Mouse (Mus musculus) hindbrain, postnatal 0 days (tissue): ENCODE measurements at regions not wholly inside any gene's neighbourhood (a gene's known extent, or its start where the extent isn't known, plus 50 kb on each side); places are given as distances from the start of the nearest gene placed in this dataset.

ENCODE experiments used
- ATAC-seq: fragments of 200-750 bp; cut with Nextera tagmentation; 2 replicates; pipeline ENCODE4 v1.8.0; 2017; ENCODE audit warnings: mild to moderate bottlenecking, moderate TSS enrichment, moderate library complexity
- DNase-seq: peaks from one replicate; pipeline ENCODE4 v3.0.0-alpha.2; 2015; ENCODE audit warnings: low spot score
- H3K27ac ChIP-seq: fragments of 300-500 bp; sonication (generic); 2 replicates; pipeline ENCODE4 v1.5.1; 2014; ENCODE audit warnings: mild to moderate bottlenecking
- H3K27me3 ChIP-seq: fragments of 300-500 bp; sonication (generic); 2 replicates; pipeline ENCODE4 v1.6.1; 2014; ENCODE audit warnings: low read length, mixed read lengths; ENCODE audit not compliant: insufficient read depth
- H3K36me3 ChIP-seq: fragments of 300-500 bp; sonication (generic); 2 replicates; pipeline ENCODE4 v1.6.1; 2014; ENCODE audit warnings: low read length, mixed read lengths; ENCODE audit not compliant: insufficient read depth
- H3K4me1 ChIP-seq: fragments of 300-500 bp; sonication (generic); 2 replicates; pipeline ENCODE4 v1.6.1; 2014; ENCODE audit warnings: antibody characterized with exemption, low read length, mixed read lengths; ENCODE audit not compliant: insufficient read depth
- H3K4me2 ChIP-seq: fragments of 300-500 bp; sonication (generic); 2 replicates; pipeline ENCODE4 v1.6.1; 2014; ENCODE audit warnings: low read depth, mild to moderate bottlenecking, low read length, moderate library complexity, mixed read lengths
- H3K4me3 ChIP-seq: fragments of 300-500 bp; sonication (generic); 2 replicates; pipeline ENCODE4 v1.5.1; 2014; ENCODE audit warnings: low read length
- H3K9ac ChIP-seq: fragments of 300-500 bp; sonication (generic); replicated peaks from 2 replicates; pipeline ENCODE4 v1.6.1; 2014; ENCODE audit warnings: mild to moderate bottlenecking, low read length, moderate library complexity, mixed read lengths
- H3K9me3 ChIP-seq: fragments of 300-500 bp; sonication (generic); 2 replicates; pipeline ENCODE4 v1.6.1; 2016; ENCODE audit warnings: low read length, mixed read lengths
- CTCF ChIP-seq: IDR thresholded peaks from 2 replicates; pipeline ENCODE4 v1.5.1; 2016; ENCODE audit warnings: antibody characterized with exemption, control low read depth, low read depth
- WGBS: fragments of 180-500 bp; shearing (Covaris S2); extraction: QIAGEN DNeasy Blood & Tissue Kit; methylation state at CpG from one replicate; pipeline ENCODE4 v1.1.7; 2014; 5-methylcytosine and 5-hydroxymethylcytosine counted together

GRCm38 (mm10) chr9:83254356-83254755 lies 107.9 kb upstream of the Hmgn3 start:
- TF ChIP-seq CTCF, result no peak
- ATAC-seq (no peak), DNase-seq (no peak)
- WGBS, result 92% methylated on average over 6 of the region's 6 CpGs
- Histone ChIP-seq H3K27ac (no peak overlapping the region), H3K36me3 (no peaks in the 10 kb centered on the region), H3K4me2 (no peak overlapping the region), H3K4me3 (no peak overlapping the region), H3K9ac (no peak overlapping the region), H3K9me3 (no peaks in the 10 kb centered on the region), H3K27me3 (no peaks in the 10 kb centered on the region), H3K4me1 (no peaks in the 10 kb centered on the region)

GRCm38 (mm10) chr9:83253789-83254188 lies 107.3 kb upstream of the Hmgn3 start:
- H3K36me3 ChIP-seq, result no peaks in the 10 kb centered on the region
- no peak overlapping the region for H3K27ac ChIP-seq
- H3K4me2 ChIP-seq, result no peak overlapping the region
- DNase-seq (no peak), ATAC-seq (no peak)
- H3K4me3 ChIP-seq, result no peak overlapping the region
- WGBS, result 92% methylated on average over 11 of the region's 11 CpGs
- no peaks in the 10 kb centered on the region for H3K27me3 ChIP-seq
- no peak overlapping the region for H3K9ac ChIP-seq
- H3K9me3 ChIP-seq, result no peaks in the 10 kb centered on the region
- H3K4me1 ChIP-seq, result no peaks in the 10 kb centered on the region
- no peak for TF ChIP-seq CTCF

GRCm38 (mm10) chr9:83251793-83252192 lies 105.3 kb upstream of the Hmgn3 start:
- Histone ChIP-seq H3K9me3 (no peaks in the 10 kb centered on the region), H3K27me3 (no peaks in the 10 kb centered on the region), H3K27ac (no peak overlapping the region), H3K4me2 (no peak overlapping the region), H3K36me3 (no peaks in the 10 kb centered on the region), H3K4me3 (no peak overlapping the region), H3K4me1 (no peaks in the 10 kb centered on the region), H3K9ac (no peak overlapping the region)
- DNase-seq, result no peak
- TF ChIP-seq CTCF, result no peak
- WGBS, result 67% methylated on average over 5 of the region's 5 CpGs
- no peak for ATAC-seq

- no peak for ATAC-seq
- Histone ChIP-seq H3K27ac (no peak overlapping the region), H3K36me3 (no peaks in the 10 kb centered on the region), H3K4me3 (no peak overlapping the region), H3K4me2 (no peak overlapping the region), H3K4me1 (no peaks in the 10 kb centered on the region), H3K27me3 (no peaks in the 10 kb centered on the region), H3K9me3 (no peaks in the 10 kb centered on the region), H3K9ac (no peak overlapping the region)
- 93% methylated on average over 5 of the region's 5 CpGs for WGBS
- TF ChIP-seq CTCF, result no peak
- no peak for DNase-seq
Observed at GRCm38 (mm10) chr9:83249871-83250270, 103.4 kb upstream of the Hmgn3 start.

- DNase-seq (no peak), ATAC-seq (no peak)
- no peaks in the 10 kb centered on the region for H3K9me3 ChIP-seq
- H3K9ac ChIP-seq, result no peak overlapping the region
- no peak overlapping the region for H3K4me2 ChIP-seq
- no peaks in the 10 kb centered on the region for H3K27me3 ChIP-seq
- TF ChIP-seq CTCF, result no peak
- no peaks in the 10 kb centered on the region for H3K36me3 ChIP-seq
- no peak overlapping the region for H3K27ac ChIP-seq
- WGBS, result 93% methylated on average over 2 of the region's 2 CpGs
- H3K4me3 ChIP-seq, result no peak overlapping the region
- H3K4me1 ChIP-seq, result no peaks in the 10 kb centered on the region
Observed at GRCm38 (mm10) chr9:83248164-83248730, 101.8 kb upstream of the Hmgn3 start.

- 75% methylated on average over 12 of the region's 12 CpGs for WGBS
- no peak for TF ChIP-seq CTCF
- no peaks in the 10 kb centered on the region for H3K9me3 ChIP-seq
- no peaks in the 10 kb centered on the region for H3K4me1 ChIP-seq
- ATAC-seq (no peak), DNase-seq (no peak)
- no peak overlapping the region for H3K4me2 ChIP-seq
- no peaks in the 10 kb centered on the region for H3K36me3 ChIP-seq
- no peak overlapping the region for H3K4me3 ChIP-seq
- no peak overlapping the region for H3K9ac ChIP-seq
- H3K27ac ChIP-seq, result no peak overlapping the region
- no peaks in the 10 kb centered on the region for H3K27me3 ChIP-seq
Observed at GRCm38 (mm10) chr9:83247066-83247668, 100.7 kb upstream of the Hmgn3 start.

- Histone ChIP-seq H3K36me3 (no peaks in the 10 kb centered on the region), H3K9ac (no peak overlapping the region), H3K4me2 (no peak overlapping the region), H3K4me3 (no peak overlapping the region), H3K4me1 (no peaks in the 10 kb centered on the region), H3K27ac (no peak overlapping the region), H3K9me3 (no peaks in the 10 kb centered on the region), H3K27me3 (no peaks in the 10 kb centered on the region)
- DNase-seq, result no peak
- WGBS, result 89% methylated on average over 4 of the region's 4 CpGs
- ATAC-seq, result no peak
- no peak for TF ChIP-seq CTCF
Observed at GRCm38 (mm10) chr9:83241119-83241518, 94.6 kb upstream of the Hmgn3 start.
